Mouse (Mus musculus) MEL (cell line): Measurements from ENCODE around the gene Arntl.

ENCODE experiments used
- CTCF ChIP-seq, 3 experiments: IDR thresholded peaks in 2 of 3; conservative IDR thresholded peaks in 1 of 3; 2 replicates each; pipeline ENCODE4 v1.5.1; 2011 to 2012; ENCODE audit warnings: low read length in 3 of 3, low read depth in 2 of 3, mild to moderate bottlenecking in 2 of 3, improper control_type of control experiment in 1 of 3, inconsistent platforms in 1 of 3, mixed read lengths in 1 of 3, moderate library complexity in 1 of 3; ENCODE audit not compliant: control insufficient read depth in 1 of 3, insufficient read depth in 1 of 3, poor library complexity in 1 of 3, severe bottlenecking in 1 of 3
- E2F4 ChIP-seq: IDR thresholded peaks from 2 replicates; pipeline ENCODE4 v1.6.1; 2011; ENCODE audit warnings: low read depth, low read length, improper control_type of control experiment, borderline replicate concordance
- ETS1 ChIP-seq: IDR thresholded peaks from 2 replicates; pipeline ENCODE4 v1.6.1; 2012; ENCODE audit warnings: low read depth, mild to moderate bottlenecking, inconsistent platforms, low read length, improper control_type of control experiment, moderate library complexity
- GATA1 ChIP-seq: IDR thresholded peaks from 2 replicates; pipeline ENCODE4 v1.6.1; 2011; ENCODE audit warnings: low read depth, low read length, improper control_type of control experiment
- KAT2A ChIP-seq: conservative IDR thresholded peaks from 2 replicates; pipeline ENCODE4 v1.6.1; 2012; ENCODE audit warnings: low read depth, low read length, improper control_type of control experiment, inconsistent platforms
- MAFK ChIP-seq: IDR thresholded peaks from 2 replicates; pipeline ENCODE4 v1.6.1; 2011; ENCODE audit warnings: low read depth, mild to moderate bottlenecking, low read length, improper control_type of control experiment, borderline replicate concordance
- NRF1 ChIP-seq: IDR thresholded peaks from 2 replicates; pipeline ENCODE4 v1.6.1; 2014; ENCODE audit warnings: low read depth, mild to moderate bottlenecking, inconsistent platforms, low read length, improper control_type of control experiment, moderate library complexity; ENCODE audit not compliant: poor library complexity, insufficient read depth, severe bottlenecking
- POLR2A ChIP-seq, 2 experiments: IDR thresholded peaks; 2 replicates each; pipeline ENCODE4 v1.6.1; 2011 to 2012; ENCODE audit warnings: low read length in 2 of 2, mild to moderate bottlenecking in 2 of 2, control low read depth in 1 of 2, improper control_type of control experiment in 1 of 2, low read depth in 1 of 2, moderate library complexity in 1 of 2; ENCODE audit not compliant: control insufficient read depth in 1 of 2, insufficient read depth in 1 of 2, poor library complexity in 1 of 2
- TAL1 ChIP-seq: IDR thresholded peaks from 2 replicates; pipeline ENCODE4 v1.6.1; 2012; ENCODE audit warnings: mild to moderate bottlenecking, inconsistent platforms, low read length, moderate library complexity, mixed read lengths
- TCF12 ChIP-seq: IDR thresholded peaks from 2 replicates; pipeline ENCODE4 v1.6.1; 2014; ENCODE audit warnings: low read depth, mild to moderate bottlenecking, inconsistent platforms, low read length, improper control_type of control experiment, moderate library complexity
- UBTF ChIP-seq: IDR thresholded peaks from 2 replicates; pipeline ENCODE4 v1.6.1; 2012; ENCODE audit warnings: low read depth, mild to moderate bottlenecking, inconsistent platforms, low read length, improper control_type of control experiment, moderate library complexity, borderline replicate concordance; ENCODE audit not compliant: insufficient read depth
- ZMIZ1 ChIP-seq: IDR thresholded peaks from 2 replicates; pipeline ENCODE4 v1.6.1; 2012; ENCODE audit warnings: low read depth, mild to moderate bottlenecking, inconsistent platforms, low read length, improper control_type of control experiment, moderate library complexity

GRCm38 (mm10) chr7:113185056-113185455, 22.2 kb upstream of the Arntl start:
- TF ChIP-seq CTCF (IDR thresholded peaks at IDR 0.05 in 2 of 3, conservative IDR thresholded peaks at IDR 0.05 in 1 of 3; ENCODE audit: control insufficient read depth in 1 of 3, insufficient read depth in 1 of 3, low read depth in 2 of 3, low read length in 3 of 3, poor library complexity in 1 of 3, severe bottlenecking in 1 of 3) = no peak
- no peak for TF ChIP-seq TAL1
- no peak for TF ChIP-seq E2F4
- no peak for TF ChIP-seq MAFK
- TF ChIP-seq POLR2A (IDR thresholded peaks at IDR 0.05; ENCODE audit: control insufficient read depth in 1 of 2, insufficient read depth in 1 of 2, low read depth in 1 of 2, low read length in 2 of 2, poor library complexity in 1 of 2) = no peak
- TF ChIP-seq ZMIZ1 = no peak
- TF ChIP-seq UBTF = no peak
- TF ChIP-seq NRF1 = no peak
- no peak for TF ChIP-seq GATA1
- no peak for TF ChIP-seq ETS1
- no peak for TF ChIP-seq TCF12
- no peak for TF ChIP-seq KAT2A
